Mouse (Mus musculus): ENCODE measurements at regions not wholly inside any gene's neighbourhood (a gene's known extent, or its start where the extent isn't known, plus 50 kb on each side); places are given as distances from the start of the nearest gene placed in this dataset.

GRCm38 (mm10) chr5:132908220-132908619, 365.1 kb upstream of the Auts2 start:
- no peaks in the 10 kb centered on the region for H3K27me3 ChIP-seq (replicated peaks; ENCODE audit: control insufficient read depth, insufficient read depth, low read length)
- WGBS, result 68% methylated on average over 8 of the region's 8 CpGs
- no peak overlapping the region for H3K4me3 ChIP-seq (ENCODE audit: insufficient read depth, low read depth, low read length)
- TF ChIP-seq POLR2A (IDR thresholded peaks at IDR 0.05; ENCODE audit: low read depth, low read length) (no peak), CTCF (conservative IDR thresholded peaks at IDR 0.05; ENCODE audit: insufficient read depth, insufficient read length, low read depth, low read length) (no peak)
- no peak overlapping the region for H3K27ac ChIP-seq (ENCODE audit: insufficient read depth, low read depth, low read length)
- no peak for DNase-seq
- no peaks in the 10 kb centered on the region for H3K4me1 ChIP-seq (ENCODE audit: control insufficient read depth, insufficient read depth, low read length)
- no peaks in the 10 kb centered on the region for H3K36me3 ChIP-seq (ENCODE audit: control insufficient read depth, insufficient read depth, low read length)

- Histone ChIP-seq H3K4me3 (ENCODE audit: insufficient read depth, low read depth, low read length) (no peak overlapping the region), H3K4me1 (ENCODE audit: control insufficient read depth, insufficient read depth, low read length) (no peaks in the 10 kb centered on the region), H3K27me3 (replicated peaks; ENCODE audit: control insufficient read depth, insufficient read depth, low read length) (no peaks in the 10 kb centered on the region), H3K27ac (ENCODE audit: insufficient read depth, low read depth, low read length) (no peak overlapping the region), H3K36me3 (ENCODE audit: control insufficient read depth, insufficient read depth, low read length) (no peaks in the 10 kb centered on the region)
- peak; percentile 10 for DNase-seq
- TF ChIP-seq POLR2A (IDR thresholded peaks at IDR 0.05; ENCODE audit: low read depth, low read length) (no peak), CTCF (conservative IDR thresholded peaks at IDR 0.05; ENCODE audit: insufficient read depth, insufficient read length, low read depth, low read length) (no peak)
- WGBS, result 53% methylated on average over 1 of the region's 1 CpGs
Measured at GRCm38 (mm10) chr5:132892591-132892990, 349.4 kb upstream of the Auts2 start.

- no peaks in the 10 kb centered on the region for H3K27me3 ChIP-seq (replicated peaks; ENCODE audit: control insufficient read depth, insufficient read depth, low read length)
- TF ChIP-seq POLR2A (IDR thresholded peaks at IDR 0.05; ENCODE audit: low read depth, low read length), result no peak
- TF ChIP-seq CTCF (conservative IDR thresholded peaks at IDR 0.05; ENCODE audit: insufficient read depth, insufficient read length, low read depth, low read length), result no peak
- no peaks in the 10 kb centered on the region for H3K4me1 ChIP-seq (ENCODE audit: control insufficient read depth, insufficient read depth, low read length)
- WGBS, result 61% methylated on average over 2 of the region's 2 CpGs
- no peak overlapping the region for H3K4me3 ChIP-seq (ENCODE audit: insufficient read depth, low read depth, low read length)
- no peak overlapping the region for H3K27ac ChIP-seq (ENCODE audit: insufficient read depth, low read depth, low read length)
- DNase-seq, result no peak
- no peaks in the 10 kb centered on the region for H3K36me3 ChIP-seq (ENCODE audit: control insufficient read depth, insufficient read depth, low read length)
Measured at GRCm38 (mm10) chr5:132884130-132884529, 341.0 kb upstream of the Auts2 start.

GRCm38 (mm10) chr5:132882291-132882690, 339.1 kb upstream of the Auts2 start:
- TF ChIP-seq POLR2A (IDR thresholded peaks at IDR 0.05; ENCODE audit: low read depth, low read length), result no peak
- TF ChIP-seq CTCF (conservative IDR thresholded peaks at IDR 0.05; ENCODE audit: insufficient read depth, insufficient read length, low read depth, low read length), result no peak
- no peak overlapping the region for H3K4me3 ChIP-seq (ENCODE audit: insufficient read depth, low read depth, low read length)
- no peak overlapping the region for H3K27ac ChIP-seq (ENCODE audit: insufficient read depth, low read depth, low read length)
- 60% methylated on average over 3 of the region's 3 CpGs for WGBS
- no peaks in the 10 kb centered on the region for H3K36me3 ChIP-seq (ENCODE audit: control insufficient read depth, insufficient read depth, low read length)
- peak; percentile 5 for DNase-seq
- H3K4me1 ChIP-seq (ENCODE audit: control insufficient read depth, insufficient read depth, low read length), result no peaks in the 10 kb centered on the region
- no peaks in the 10 kb centered on the region for H3K27me3 ChIP-seq (replicated peaks; ENCODE audit: control insufficient read depth, insufficient read depth, low read length)

GRCm38 (mm10) chr5:132881170-132881569, 338.0 kb upstream of the Auts2 start:
- Histone ChIP-seq H3K27me3 (replicated peaks; ENCODE audit: control insufficient read depth, insufficient read depth, low read length) (no peaks in the 10 kb centered on the region), H3K4me3 (ENCODE audit: insufficient read depth, low read depth, low read length) (no peak overlapping the region), H3K27ac (ENCODE audit: insufficient read depth, low read depth, low read length) (no peak overlapping the region), H3K36me3 (ENCODE audit: control insufficient read depth, insufficient read depth, low read length) (no peaks in the 10 kb centered on the region), H3K4me1 (ENCODE audit: control insufficient read depth, insufficient read depth, low read length) (no peaks in the 10 kb centered on the region)
- TF ChIP-seq POLR2A (IDR thresholded peaks at IDR 0.05; ENCODE audit: low read depth, low read length) (no peak), CTCF (conservative IDR thresholded peaks at IDR 0.05; ENCODE audit: insufficient read depth, insufficient read length, low read depth, low read length) (no peak)
- WGBS, result 93% methylated on average over 3 of the region's 3 CpGs
- no peak for DNase-seq

- no peaks in the 10 kb centered on the region for H3K4me1 ChIP-seq (ENCODE audit: control insufficient read depth, insufficient read depth, low read length)
- H3K4me3 ChIP-seq (ENCODE audit: insufficient read depth, low read depth, low read length), result no peak overlapping the region
- WGBS, result 45% methylated on average over 6 of the region's 6 CpGs
- H3K36me3 ChIP-seq (ENCODE audit: control insufficient read depth, insufficient read depth, low read length), result no peaks in the 10 kb centered on the region
- no peak overlapping the region for H3K27ac ChIP-seq (ENCODE audit: insufficient read depth, low read depth, low read length)
- DNase-seq, result no peak
- H3K27me3 ChIP-seq (replicated peaks; ENCODE audit: control insufficient read depth, insufficient read depth, low read length), result no peaks in the 10 kb centered on the region
- TF ChIP-seq POLR2A (IDR thresholded peaks at IDR 0.05; ENCODE audit: low read depth, low read length) (no peak), CTCF (conservative IDR thresholded peaks at IDR 0.05; ENCODE audit: insufficient read depth, insufficient read length, low read depth, low read length) (no peak)
Measured at GRCm38 (mm10) chr5:132876336-132876840, 333.2 kb upstream of the Auts2 start.

- 83% methylated on average over 5 of the region's 5 CpGs for WGBS
- no peaks in the 10 kb centered on the region for H3K4me1 ChIP-seq (ENCODE audit: control insufficient read depth, insufficient read depth, low read length)
- no peak for DNase-seq
- H3K27me3 ChIP-seq (replicated peaks; ENCODE audit: control insufficient read depth, insufficient read depth, low read length), result no peaks in the 10 kb centered on the region; the same call in 1 of the 2 replicates
- H3K27ac ChIP-seq (ENCODE audit: insufficient read depth, low read depth, low read length), result no peak overlapping the region
- no peaks in the 10 kb centered on the region for H3K36me3 ChIP-seq (ENCODE audit: control insufficient read depth, insufficient read depth, low read length)
- no peak overlapping the region for H3K4me3 ChIP-seq (ENCODE audit: insufficient read depth, low read depth, low read length)
- TF ChIP-seq CTCF (conservative IDR thresholded peaks at IDR 0.05; ENCODE audit: insufficient read depth, insufficient read length, low read depth, low read length) (no peak), POLR2A (IDR thresholded peaks at IDR 0.05; ENCODE audit: low read depth, low read length) (no peak)
Measured at GRCm38 (mm10) chr5:132858846-132859510, 315.8 kb upstream of the Auts2 start.
